Mouse (Mus musculus) left cerebral cortex, adult 2 months (tissue): Measurements from ENCODE around the gene Cox20. TPM values are rescaled to one million over a fixed set of nuclear protein-coding genes. Genes with fewer than 3 reads are reported as not detected.

Experiments
- DNase-seq, 2 experiments: peaks; one replicate each; pipeline ENCODE4 v3.0.0; 2021 to 2022; ENCODE audit warnings: low spot score in 2 of 2, mixed read lengths in 1 of 2; ENCODE audit errors: extremely low spot score in 1 of 2
- H3K27ac ChIP-seq: fragments of 200-600 bp; 2 replicates; pipeline ENCODE4 v1.8.1; 2022
- H3K4me3 ChIP-seq: fragments of 200-600 bp; 2 replicates; pipeline ENCODE4 v1.8.1; 2022
- CTCF ChIP-seq: fragments of 200-600 bp; IDR thresholded peaks from 2 replicates; pipeline ENCODE4 v1.8.1; 2022; ENCODE audit warnings: antibody characterized with exemption, mild to moderate bottlenecking, moderate library complexity
- intact Hi-C: fragments of 180-260 bp; cut with DNase I; formaldehyde crosslinking; loops from one replicate; pipeline ENCODE4 v1.15.1; 2025
- microRNA-seq, 2 experiments: library from miRNA; unstranded; fragments of <30 nt; microRNA quantifications; one replicate each; pipeline ENCODE4 v1.2.0; 2021
- total RNA-seq, 2 experiments: library from RNA; stranded (reverse); gene quantifications; 2 replicates each; pipeline ENCODE4 v1.2.3; 2021

Cox20 gene
- total RNA-seq, 2 experiments from 2014 or later: 30.0 to 33.3 TPM

- intact Hi-C loops: no loop called here
- no peak for TF ChIP-seq CTCF
- H3K27ac ChIP-seq: no peak overlapping the region
- no peak for DNase-seq
- no peak overlapping the region for H3K4me3 ChIP-seq
These were observed 46.2 kb downstream of the Cox20 start for GRCm38 (mm10) chr1:178365171-178365570.

GRCm38 (mm10) chr1:178368121-178368520 is 49.2 kb downstream of the Cox20 start:
- intact Hi-C loops: no loop called here
- no peak for TF ChIP-seq CTCF

GRCm38 (mm10) chr1:178368548-178369271 is 49.8 kb downstream of the Cox20 start:
- intact Hi-C loops: loop anchor here (1.0 kb wide), 3 partner anchors 31 to 50 kb away; partner anchors contain the start of genes Efcab2 and Hnrnpu
- TF ChIP-seq CTCF: no peak
- peak; percentile 94 for DNase-seq
- peak overlapping the region; percentile 96 for H3K27ac ChIP-seq
- peak overlapping the region; percentile 45 for H3K4me3 ChIP-seq

More at GRCm38 (mm10) chr1:178368121-178368520, 49.2 kb downstream of the Cox20 start:
- H3K27ac ChIP-seq: peak overlapping the region; percentile 96
- no peak for DNase-seq
- no peak overlapping the region for H3K4me3 ChIP-seq

GRCm38 (mm10) chr1:178369272-178369651 is 50.3 kb downstream of the Cox20 start:
- TF ChIP-seq CTCF: no peak
- H3K27ac ChIP-seq: peak overlapping the region; percentile 96
- intact Hi-C loops: loop anchor here (1.0 kb wide), 3 partner anchors 32 to 51 kb away; partner anchors contain the start of genes Efcab2 and Hnrnpu
- H3K4me3 ChIP-seq: peak overlapping the region; percentile 45
- peak in 1 of 2 experiments; percentile 19 for DNase-seq

Small RNA genes within 50 kb of the gene (microRNA-seq; reads per million reads assigned to microRNA genes)
- gene Gm27458: 0 reads per million in 2 experiments

Other genes starting within 250 kb of the Cox20 start
- 10 to 100 TPM; 16.4 to 19.1 TPM for gene Desi2, start 131.7 kb upstream of the Cox20 start, total RNA-seq
- 100 to 1,000 TPM; 411 to 430 TPM for gene Hnrnpu, start 18.7 kb downstream of the Cox20 start, total RNA-seq
- gene Efcab2, start 87.0 kb downstream of the Cox20 start, total RNA-seq: 10 to 100 TPM in 1 of 2 experiments, 1 to 10 TPM in 1; 8.9 to 10.8 TPM
- gene Kif26b, start 210.0 kb downstream of the Cox20 start, total RNA-seq: 10 to 100 TPM in 1 of 2 experiments, 1 to 10 TPM in 1; 8.3 to 10.5 TPM